Mouse (Mus musculus): ENCODE measurements at regions not wholly inside any gene's neighbourhood (a gene's known extent, or its start where the extent isn't known, plus 50 kb on each side); places are given as distances from the start of the nearest gene placed in this dataset. TPM values are rescaled to one million over a fixed set of nuclear protein-coding genes. Genes with fewer than 3 reads are reported as not detected.

GRCm38 (mm10) chr11:64917301-64917700 lies 61.5 kb upstream of the Elac2 start:
- H3K4me2 ChIP-seq (ENCODE audit: low read depth): no peak overlapping the region
- TF ChIP-seq EP300 (IDR thresholded peaks at IDR 0.05; ENCODE audit: low read depth): no peak
- no peak for TF ChIP-seq CTCF (IDR thresholded peaks at IDR 0.05; ENCODE audit: low read depth)
- WGBS (ENCODE audit: insufficient replicate concordance): 54% methylated on average over 4 of the region's 4 CpGs
- no peaks in the 10 kb centered on the region for H3K36me3 ChIP-seq (replicated peaks; ENCODE audit: control insufficient read depth, insufficient read depth, low read depth)
- H3K9ac ChIP-seq (replicated peaks): no peak overlapping the region
- no peaks in the 10 kb centered on the region for H3K27me3 ChIP-seq (ENCODE audit: control insufficient read depth, insufficient read depth, low read length)
- no peaks in the 10 kb centered on the region for H3K9me3 ChIP-seq (ENCODE audit: control insufficient read depth, low read length)
- no peaks in the 10 kb centered on the region for H3K4me1 ChIP-seq (replicated peaks; ENCODE audit: control insufficient read depth in 2 of 2, insufficient read depth in 2 of 2, low read length in 1 of 2)
- ATAC-seq (ENCODE audit: insufficient read depth): no peak
- H3K4me3 ChIP-seq (ENCODE audit: insufficient read depth in 1 of 2, low read depth in 2 of 2, low read length in 2 of 2): no peak overlapping the region
- no peak overlapping the region for H3K27ac ChIP-seq
- no peak for DNase-seq (ENCODE audit: low read depth in 3 of 3, low spot score in 3 of 3)

GRCm38 (mm10) chr11:64924989-64925388 lies 53.8 kb upstream of the Elac2 start:
- H3K9ac ChIP-seq (replicated peaks): no peak overlapping the region
- H3K27ac ChIP-seq: no peak overlapping the region

GRCm38 (mm10) chr11:64925970-64926369 lies 52.9 kb upstream of the Elac2 start:
- ATAC-seq (ENCODE audit: insufficient read depth): no peak
- Histone ChIP-seq H3K4me3 (ENCODE audit: insufficient read depth in 1 of 2, low read depth in 2 of 2, low read length in 2 of 2) (no peak overlapping the region), H3K4me1 (replicated peaks; ENCODE audit: control insufficient read depth in 2 of 2, insufficient read depth in 2 of 2, low read length in 1 of 2) (peaks cover 30 to 35% of the 10 kb centered on the region in 2 experiments), H3K27me3 (ENCODE audit: control insufficient read depth, insufficient read depth, low read length) (no peaks in the 10 kb centered on the region; the same call in 1 of the 2 replicates), H3K36me3 (replicated peaks; ENCODE audit: control insufficient read depth, insufficient read depth, low read depth) (no peaks in the 10 kb centered on the region), H3K9ac (replicated peaks) (no peak overlapping the region), H3K4me2 (ENCODE audit: low read depth) (no peak overlapping the region), H3K9me3 (ENCODE audit: control insufficient read depth, low read length) (no peaks in the 10 kb centered on the region), H3K27ac (no peak overlapping the region)
- WGBS (ENCODE audit: insufficient replicate concordance): 50% methylated on average over 1 of the region's 1 CpGs
- DNase-seq (ENCODE audit: low read depth in 3 of 3, low spot score in 3 of 3): no peak
- no peak for TF ChIP-seq CTCF (IDR thresholded peaks at IDR 0.05; ENCODE audit: low read depth)
- TF ChIP-seq EP300 (IDR thresholded peaks at IDR 0.05; ENCODE audit: low read depth): no peak

More at GRCm38 (mm10) chr11:64924989-64925388, 53.8 kb upstream of the Elac2 start:
- Histone ChIP-seq H3K4me3 (ENCODE audit: insufficient read depth in 1 of 2, low read depth in 2 of 2, low read length in 2 of 2) (no peak overlapping the region), H3K4me1 (replicated peaks; ENCODE audit: control insufficient read depth in 2 of 2, insufficient read depth in 2 of 2, low read length in 1 of 2) (peaks cover 20 to 27% of the 10 kb centered on the region in 2 experiments), H3K4me2 (ENCODE audit: low read depth) (no peak overlapping the region), H3K36me3 (replicated peaks; ENCODE audit: control insufficient read depth, insufficient read depth, low read depth) (no peaks in the 10 kb centered on the region), H3K9me3 (ENCODE audit: control insufficient read depth, low read length) (no peaks in the 10 kb centered on the region), H3K27me3 (ENCODE audit: control insufficient read depth, insufficient read depth, low read length) (no peaks in the 10 kb centered on the region; the same call in 1 of the 2 replicates)
- ATAC-seq (ENCODE audit: insufficient read depth) (peak; percentile 44; the same call in 1 of the 2 replicates), DNase-seq (ENCODE audit: low read depth in 3 of 3, low spot score in 3 of 3) (peak in 2 of 3 experiments; percentile 13)
- TF ChIP-seq EP300 (IDR thresholded peaks at IDR 0.05; ENCODE audit: low read depth) (peak; percentile 46; the same call in 1 of the 2 replicates), CTCF (IDR thresholded peaks at IDR 0.05; ENCODE audit: low read depth) (no peak)
- WGBS (ENCODE audit: insufficient replicate concordance): 49% methylated on average over 2 of the region's 2 CpGs

Small RNAs in the stretch of these regions (microRNA-seq; reads per million reads assigned to microRNA genes)
- gene Gm24275: not detected
